Mouse (Mus musculus) megakaryocyte, adult 5-6 weeks (primary cell): Measurements from ENCODE around the gene Meis1. TPM values are rescaled to one million over a fixed set of nuclear protein-coding genes. Genes with fewer than 3 reads are reported as not detected.

Source experiments
- ATAC-seq: 2 replicates; pipeline ENCODE4 v1.8.0; 2016; ENCODE audit warnings: mild to moderate bottlenecking, inconsistent platforms; ENCODE audit not compliant: poor library complexity, severe bottlenecking
- total RNA-seq, 2 experiments: library from RNA; stranded (forward) in 1 of 2; stranded (reverse) in 1 of 2; fragments of 153-499, 151-499 nt in 1 of 2; fragments of 221-1000, 200-1000 nt in 1 of 2; gene quantifications; 2 replicates each; pipeline versions ENCODE4 v1.2.3 to v1.2.4; 2015 to 2017

Gene Meis1
- total RNA-seq, 2 experiments from 2014 or later: 4.2 to 6.0 TPM

DNA sequence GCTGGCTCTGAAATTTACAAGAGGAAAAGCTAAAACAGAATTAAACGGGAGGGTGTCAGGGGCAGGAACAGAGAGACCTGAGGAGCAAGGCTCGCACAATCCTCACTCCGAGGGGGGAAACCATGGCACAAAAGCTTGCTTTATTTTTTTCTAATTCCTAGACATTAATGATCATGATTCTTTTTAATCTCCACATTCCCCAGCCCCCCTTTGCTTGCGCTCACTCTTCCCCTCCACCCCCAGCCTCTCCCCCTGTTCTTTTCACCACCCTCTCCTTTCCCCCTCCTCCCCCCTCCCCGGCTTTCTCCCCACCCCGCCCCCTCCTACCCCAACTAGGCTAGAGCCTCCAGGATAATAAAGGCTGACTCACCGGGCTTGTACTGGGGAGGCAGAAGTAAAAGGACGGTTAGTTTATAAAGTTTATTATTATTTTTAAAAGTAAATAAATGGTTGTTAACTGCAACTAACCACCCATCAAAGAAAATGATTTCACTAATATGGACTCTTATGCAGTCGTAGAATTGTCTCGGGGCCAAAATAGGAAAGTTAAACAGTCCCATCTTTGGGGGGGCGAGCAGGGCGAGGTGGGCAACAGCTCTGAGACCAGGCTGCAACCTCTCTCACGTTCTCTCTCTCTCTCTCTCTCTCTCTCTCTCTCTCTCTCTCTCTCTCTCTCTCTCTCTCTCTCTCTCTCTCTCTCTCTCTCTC is 139.9 kb downstream of the Meis1 start:
- ATAC-seq: no peak

DNA sequence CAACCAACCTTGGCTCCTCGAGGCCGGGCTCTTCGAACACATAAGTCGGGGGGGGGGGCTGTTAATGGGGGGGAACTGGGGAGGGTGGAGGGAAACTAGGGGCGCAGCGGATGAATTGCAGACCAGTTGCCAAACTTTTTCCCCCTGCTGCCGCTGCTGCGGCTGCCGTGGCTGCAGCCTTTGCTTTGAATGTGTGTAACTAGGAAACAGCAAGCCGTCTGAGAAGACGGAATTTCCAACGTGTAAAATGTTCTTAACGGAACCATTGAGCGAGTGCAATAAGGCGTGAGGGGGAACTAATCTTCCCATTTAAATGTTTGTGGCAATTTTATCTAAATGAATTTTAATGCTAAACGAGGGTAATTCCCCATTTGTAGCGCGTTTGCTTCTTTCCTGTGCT is 140.8 kb downstream of the Meis1 start:
- ATAC-seq: no peak; the same call in 1 of the 2 replicates

DNA sequence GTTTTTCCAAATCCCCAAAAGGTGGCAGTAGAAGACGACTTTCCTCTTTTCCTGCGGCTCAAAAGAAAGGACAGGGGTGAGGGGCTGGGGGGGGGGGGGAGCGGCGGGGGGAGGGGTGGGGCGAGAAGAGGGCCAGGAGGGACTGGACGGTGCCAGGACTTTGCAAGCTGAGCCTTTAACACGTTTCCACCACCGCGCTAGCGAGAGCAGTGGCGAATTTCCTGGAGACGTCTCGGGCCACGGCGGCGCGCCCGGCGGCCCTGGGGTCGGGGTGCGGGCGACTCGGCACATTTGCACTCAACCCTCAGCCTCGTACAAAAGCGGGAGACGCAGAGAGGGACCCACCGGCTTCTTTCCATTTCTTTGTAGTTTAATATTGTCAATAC is 141.2 kb downstream of the Meis1 start:
- ATAC-seq: peak; percentile 30; the same call in 1 of the 2 replicates

DNA sequence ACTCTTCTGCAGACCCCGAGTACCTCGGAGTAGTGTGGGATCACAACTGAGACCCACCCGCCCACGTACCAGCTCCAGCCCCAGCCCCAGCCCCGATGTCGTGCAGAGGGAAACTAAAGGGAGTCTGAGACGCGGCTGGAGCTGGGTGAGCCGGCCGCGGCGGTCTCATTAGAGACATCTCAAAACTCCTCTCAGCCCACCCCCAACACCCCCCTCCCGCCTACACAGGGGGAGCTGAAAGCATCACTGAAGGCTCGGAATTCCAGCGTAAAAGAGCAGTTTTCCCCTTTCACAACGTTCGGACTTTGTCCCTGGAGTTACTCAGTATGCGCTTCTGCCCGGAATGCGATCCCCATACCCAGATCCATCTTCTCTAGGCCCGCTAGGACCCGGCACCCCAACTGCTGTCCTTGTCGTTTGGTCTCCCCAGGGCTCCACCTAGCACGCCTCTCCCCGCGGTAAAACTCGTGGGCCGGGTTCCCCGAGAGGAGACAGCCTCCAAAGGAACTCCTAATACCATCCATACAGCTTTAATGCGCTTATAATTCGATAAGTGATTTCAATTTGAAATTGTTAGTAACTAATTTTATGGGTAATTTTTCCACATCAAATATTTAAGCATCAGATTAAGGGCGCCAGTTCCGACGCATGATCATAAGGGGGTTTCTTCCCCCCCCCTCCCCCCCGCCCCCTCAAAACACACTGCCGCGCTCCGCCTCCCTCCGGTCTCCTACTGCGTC is 141.7 kb downstream of the Meis1 start:
- ATAC-seq: no peak

DNA sequence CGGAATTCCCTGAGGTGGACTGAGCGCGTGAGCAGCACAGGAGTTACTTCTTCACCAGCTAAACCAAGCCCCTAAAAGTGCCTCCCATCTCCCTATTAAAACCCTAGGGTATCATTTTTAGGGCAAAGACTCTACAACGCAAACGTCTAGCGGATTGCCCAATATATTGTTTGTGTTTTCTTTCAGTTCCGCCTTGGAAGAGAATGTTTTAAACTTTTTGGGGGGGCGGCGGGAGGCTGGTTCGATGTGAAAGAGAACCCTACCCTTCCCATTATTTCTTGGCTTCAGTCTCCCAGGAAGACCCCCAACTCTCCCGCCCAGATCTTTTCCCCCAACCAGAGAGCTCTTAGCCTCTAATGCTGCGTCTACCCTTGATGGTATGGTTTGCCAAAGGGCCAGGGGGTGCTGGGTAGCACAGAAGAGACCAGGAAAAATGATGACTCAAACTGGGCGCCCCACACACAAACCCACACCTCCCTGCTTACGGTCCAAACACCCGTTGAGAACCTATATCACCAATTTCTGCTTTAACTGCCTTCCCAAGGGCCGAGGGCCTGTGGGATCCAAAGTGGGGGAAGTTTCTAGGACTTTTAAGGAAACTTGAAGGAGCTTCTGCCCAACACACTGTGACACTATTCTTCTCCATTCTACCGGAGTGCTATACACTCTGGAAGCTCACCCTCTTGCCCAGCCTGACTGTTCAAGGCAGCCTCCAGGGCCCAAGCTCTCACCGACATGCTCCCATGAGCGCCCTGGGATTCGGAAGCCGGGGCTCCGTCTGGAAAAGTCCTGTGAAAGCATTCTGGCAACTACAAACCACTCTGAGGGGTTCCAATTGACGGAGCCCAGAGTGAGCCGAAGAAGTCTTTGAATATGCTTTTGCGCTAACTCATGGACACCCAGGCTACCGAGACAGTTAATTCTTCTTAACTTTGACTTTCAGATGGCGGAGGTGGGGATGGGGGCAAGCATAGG is 142.6 kb downstream of the Meis1 start:
- ATAC-seq: peak; percentile 51

DNA sequence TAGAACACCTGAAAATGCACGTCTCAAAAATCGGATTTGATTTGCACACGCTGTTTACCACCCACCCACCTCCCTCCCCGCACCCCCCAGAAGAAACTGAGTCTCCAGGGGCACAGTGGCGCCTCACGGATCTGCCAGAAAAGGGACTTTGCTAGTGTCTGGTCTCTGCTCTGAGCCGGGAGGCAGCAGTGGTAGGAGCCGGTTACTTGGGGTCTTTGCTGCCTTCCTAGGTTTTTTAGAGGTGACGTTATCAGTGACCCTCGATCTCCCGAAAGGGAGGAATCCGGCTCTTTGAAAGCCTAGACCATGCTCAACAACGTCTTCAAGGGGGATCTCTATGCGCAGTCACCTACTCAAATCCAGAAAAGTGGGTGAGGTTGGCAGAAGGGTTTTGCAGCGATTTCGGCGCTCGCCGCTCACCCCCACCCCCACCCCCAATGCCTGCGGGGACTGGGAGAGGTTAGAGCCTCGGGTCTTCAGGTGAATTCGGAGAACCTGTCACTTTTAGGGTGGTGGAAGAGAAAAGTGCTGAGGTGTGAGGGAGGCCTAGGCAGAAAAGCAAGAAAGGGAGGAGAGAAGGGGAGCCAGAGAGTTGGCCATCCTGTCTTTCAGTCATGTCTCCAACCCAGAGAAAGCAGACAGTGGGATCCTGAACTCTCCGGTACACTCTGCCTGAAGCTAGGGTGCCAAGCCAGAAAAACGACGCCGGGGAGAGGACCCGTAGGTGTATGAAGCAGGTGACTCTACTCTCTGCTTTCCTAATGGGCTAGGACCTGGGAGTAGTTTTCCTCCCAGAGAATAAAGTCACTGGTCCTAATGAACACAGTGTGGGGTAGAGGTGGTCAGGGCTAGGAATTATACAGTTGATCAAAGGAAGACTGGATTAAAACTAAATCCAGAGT is 143.5 kb downstream of the Meis1 start:
- ATAC-seq: 0 out of 2 replicates have a peak, but pooled peaks have one; percentile 1

DNA sequence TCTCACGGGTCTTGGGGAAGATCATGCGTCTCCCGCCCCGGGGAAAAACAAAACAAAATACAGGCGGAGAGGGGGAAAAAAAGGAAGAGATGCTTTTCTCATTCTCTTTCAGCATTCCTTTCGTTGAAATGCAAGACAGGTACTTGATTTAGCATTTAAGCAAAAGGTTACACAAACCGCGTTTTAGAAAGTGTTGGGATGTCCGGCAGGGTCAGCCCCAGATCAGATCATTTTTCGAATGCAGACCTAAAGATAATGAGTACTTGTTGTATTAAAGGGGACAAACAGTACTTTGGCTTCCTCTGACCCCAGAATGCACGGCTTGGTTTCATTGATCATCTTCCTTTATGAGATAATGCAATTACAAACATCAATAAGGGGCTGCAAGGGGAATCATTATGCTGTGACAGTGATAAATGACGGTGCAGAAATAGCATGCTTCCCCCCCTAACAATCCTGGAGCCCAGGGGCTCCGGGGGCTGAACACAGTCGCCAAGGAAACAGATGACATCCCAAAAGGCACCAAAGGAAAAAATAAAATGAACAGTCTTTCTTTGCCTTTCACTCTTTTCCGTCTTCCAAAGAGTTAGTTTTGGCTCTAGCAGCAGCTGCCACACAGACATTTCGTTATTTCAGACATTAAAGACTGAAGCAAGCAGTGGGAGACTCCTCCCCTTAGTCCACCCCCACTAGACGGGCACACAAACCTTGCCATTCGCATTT is 144.3 kb downstream of the Meis1 start:
- no peak for ATAC-seq

DNA sequence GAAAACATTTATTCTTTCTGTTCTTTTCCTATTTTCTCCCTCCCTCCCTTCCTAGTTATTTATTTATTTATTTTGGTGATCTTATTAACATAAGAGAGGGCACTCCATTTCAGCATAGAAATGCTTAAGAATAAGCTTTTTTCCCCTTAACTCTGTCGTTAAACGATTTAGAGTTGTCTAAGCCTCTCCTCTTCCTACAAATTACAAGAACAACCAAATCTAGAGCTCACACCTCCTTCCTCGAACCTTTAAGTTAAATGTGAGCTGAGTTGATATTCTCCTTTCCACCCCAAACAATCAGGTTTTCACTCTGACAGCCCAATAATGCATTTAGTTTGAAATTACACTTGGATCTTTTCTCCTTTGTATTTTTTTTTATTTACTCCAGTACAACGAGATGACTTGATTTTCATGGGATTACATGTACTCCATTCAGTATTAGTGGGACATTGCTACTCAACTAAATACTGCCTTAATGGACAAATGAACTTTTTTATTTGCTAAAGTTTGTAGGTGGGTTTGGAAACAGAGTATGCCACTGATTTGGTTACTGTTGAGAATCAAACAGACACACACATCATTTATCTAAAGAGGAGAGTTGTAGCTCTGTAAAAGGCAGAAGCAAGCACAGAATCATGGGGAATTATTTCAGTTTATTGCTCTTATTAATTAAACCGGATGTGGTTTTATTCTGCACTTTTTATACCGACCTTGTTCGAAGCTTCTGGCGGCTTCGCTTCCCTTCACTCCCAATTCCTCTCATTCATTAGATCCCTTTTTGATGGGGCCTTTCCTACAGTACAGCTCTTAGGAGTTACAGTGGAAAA is 145.1 kb downstream of the Meis1 start:
- ATAC-seq: no peak

DNA sequence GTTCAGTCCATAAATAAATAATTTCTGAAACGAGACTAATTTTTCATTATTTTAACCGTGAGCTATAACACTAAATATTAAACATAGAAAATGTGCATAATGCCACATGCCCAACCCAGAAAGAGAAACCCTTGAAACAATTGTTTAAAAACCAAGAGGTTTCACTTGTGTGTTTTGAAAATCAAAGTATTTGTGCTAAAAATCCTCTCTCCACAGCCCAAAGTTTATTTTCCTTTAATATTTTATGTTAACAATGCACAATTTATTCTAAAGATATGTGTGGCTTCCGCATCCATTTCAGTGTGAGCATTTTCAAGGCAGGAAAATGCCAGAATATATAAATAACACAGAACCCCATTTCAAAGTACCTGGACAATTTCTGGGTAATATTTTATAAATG is 146.0 kb downstream of the Meis1 start:
- ATAC-seq: no peak

DNA sequence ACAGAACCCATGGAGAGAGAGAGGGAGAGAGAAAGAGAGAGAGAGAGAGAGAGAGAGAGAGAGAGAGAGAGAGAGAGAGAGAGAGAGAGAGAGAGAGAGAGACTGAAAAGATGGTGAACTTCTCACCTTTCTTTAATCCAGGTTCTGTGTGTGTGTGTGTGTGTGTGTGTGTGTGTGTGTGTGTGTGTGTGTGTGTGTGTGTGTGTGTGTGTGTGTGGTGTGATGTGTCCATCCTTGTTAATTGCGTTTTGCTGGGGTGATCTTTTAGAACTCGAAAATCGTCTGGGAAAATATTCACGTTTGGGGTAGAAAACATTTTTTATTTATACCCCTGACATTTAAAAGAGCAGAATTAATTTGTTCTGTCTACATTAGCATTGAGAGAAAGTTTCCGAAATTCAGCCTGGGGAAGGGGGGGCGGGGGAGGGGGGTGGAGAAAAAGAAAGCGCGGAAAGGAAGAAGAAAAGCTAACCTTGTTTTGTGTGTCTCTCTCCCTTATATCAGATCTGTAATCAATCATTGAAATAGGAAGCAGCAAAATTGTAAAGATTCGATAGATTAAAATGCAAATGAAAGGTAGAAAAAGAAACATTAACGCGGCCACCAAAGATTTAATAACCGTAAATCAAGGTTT is 146.6 kb downstream of the Meis1 start:
- ATAC-seq: no peak

DNA sequence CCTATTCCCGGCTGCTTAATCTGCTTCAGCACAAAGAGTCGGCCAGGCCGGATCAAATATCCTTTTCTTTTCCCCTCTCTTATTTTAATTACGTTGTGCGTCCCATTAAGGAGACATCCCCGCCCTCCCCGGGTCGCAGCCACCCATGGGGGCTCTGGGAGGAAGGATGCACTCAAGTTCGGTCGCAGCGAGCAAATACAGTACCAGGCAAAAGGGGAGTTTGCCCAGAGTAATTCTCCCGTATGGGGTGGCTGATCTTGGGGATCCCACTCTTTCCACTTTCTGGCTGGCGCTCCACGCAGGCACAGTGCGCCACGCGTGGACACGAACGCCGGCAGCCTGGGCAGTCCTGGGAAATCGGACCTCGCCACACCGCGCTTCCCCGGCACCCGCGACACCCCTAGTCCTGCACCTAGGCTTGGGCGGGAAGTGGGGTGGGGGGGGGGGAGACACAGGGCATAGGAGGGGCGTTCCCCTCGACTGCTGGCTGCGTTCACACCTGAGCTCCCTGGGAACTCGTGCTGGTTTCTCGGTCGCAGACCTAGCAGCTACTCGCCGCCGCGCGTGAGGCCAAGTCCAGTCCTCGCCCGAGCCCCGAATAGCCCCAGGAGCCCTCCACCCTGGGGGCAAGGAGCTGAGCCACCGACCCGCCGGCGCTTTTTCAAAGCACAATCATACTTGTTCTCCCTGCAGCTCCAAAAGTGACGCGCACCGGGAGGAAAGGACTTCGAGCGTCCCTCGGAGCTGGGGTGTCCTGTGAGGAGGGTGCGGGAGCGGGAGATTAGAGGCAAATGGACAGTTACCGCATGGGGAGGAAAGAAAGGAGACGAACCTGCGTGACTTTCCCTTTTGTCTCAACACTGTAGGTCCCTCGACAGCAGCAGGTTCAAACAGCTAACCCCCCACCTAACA is 147.4 kb downstream of the Meis1 start:
- ATAC-seq: peak; percentile 11; the same call in 1 of the 2 replicates

DNA sequence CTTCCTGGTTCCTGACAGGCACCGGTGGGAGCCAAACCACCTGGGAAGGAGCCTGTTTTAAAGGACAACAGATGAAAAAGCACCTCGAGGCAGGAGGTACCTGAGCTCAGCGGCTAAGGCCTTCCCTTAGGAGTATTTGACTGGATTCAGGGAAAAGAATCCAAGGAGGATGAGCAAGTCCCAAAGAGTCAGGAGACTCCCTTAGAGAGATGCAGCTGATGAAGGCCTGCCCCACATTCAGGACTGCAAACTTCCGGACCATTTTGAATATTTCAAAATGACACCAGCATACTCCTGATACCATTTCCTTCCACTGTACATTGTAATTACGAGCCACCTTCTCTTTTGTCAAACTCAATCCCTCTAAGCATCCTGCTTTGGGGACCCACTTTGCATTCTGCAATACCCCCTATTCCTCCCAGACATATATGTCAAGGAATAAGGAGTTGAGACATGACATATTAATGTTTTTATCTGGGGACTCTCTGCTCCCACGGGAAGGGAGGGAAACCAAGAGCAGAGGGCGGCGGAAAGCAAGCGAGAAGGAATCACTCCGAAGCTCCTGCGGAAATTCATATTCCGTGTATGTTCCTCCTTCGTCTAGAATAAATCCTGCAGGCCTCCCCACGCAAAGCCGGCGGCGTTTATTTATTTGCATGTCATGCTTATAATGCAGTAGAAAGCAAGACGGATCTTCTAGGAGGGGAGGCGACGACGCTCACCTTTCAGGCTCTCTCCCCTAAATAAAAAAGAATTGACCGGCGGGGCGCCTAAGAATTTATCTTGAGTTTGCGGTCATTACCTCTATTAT is 148.5 kb downstream of the Meis1 start:
- no peak for ATAC-seq

DNA sequence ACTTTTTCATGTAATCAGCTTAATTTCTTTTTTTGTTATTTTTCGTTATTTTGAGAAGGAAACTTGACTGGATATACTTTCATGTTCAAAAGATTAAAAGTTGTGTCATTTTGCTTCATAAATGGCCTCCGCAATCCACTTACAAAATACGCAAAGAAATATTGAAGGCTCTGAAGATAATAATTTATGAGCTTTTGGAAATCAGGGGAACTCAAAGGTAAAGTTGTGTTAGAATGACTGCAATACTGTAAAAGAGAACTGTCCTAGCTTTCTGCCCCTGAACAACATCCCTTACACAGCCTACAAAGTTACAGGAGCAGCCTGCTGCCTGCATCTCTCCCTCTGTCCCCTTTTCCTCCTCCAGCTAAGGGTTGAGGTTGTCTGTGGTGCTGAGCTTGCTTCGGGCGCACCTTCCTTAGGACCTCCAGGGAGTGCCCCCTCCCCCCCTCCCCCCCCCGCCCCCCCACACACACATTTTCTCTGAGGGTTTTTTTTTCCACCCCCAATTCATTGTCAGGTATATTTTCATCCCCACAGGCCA is 149.3 kb downstream of the Meis1 start:
- no peak for ATAC-seq

DNA sequence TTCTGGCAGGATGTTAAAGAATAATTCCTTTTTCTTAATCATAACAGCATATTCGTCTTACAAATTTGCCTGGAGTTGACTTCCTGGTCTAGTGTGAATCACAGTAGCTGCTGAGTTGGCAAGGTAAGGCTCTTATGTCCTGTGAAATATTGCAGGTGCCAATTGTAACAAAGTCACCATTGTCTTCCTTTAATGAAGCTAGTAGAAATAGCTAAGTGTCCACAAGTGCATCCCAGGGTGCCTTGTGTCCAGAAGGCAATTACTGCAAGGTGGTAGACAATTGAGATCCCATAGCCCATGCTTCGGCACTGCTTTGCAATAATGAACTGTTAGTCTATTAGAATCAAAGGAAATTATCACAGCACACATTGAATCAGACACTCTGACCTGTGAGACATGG is 151.1 kb downstream of the Meis1 start:
- ATAC-seq: no peak

DNA sequence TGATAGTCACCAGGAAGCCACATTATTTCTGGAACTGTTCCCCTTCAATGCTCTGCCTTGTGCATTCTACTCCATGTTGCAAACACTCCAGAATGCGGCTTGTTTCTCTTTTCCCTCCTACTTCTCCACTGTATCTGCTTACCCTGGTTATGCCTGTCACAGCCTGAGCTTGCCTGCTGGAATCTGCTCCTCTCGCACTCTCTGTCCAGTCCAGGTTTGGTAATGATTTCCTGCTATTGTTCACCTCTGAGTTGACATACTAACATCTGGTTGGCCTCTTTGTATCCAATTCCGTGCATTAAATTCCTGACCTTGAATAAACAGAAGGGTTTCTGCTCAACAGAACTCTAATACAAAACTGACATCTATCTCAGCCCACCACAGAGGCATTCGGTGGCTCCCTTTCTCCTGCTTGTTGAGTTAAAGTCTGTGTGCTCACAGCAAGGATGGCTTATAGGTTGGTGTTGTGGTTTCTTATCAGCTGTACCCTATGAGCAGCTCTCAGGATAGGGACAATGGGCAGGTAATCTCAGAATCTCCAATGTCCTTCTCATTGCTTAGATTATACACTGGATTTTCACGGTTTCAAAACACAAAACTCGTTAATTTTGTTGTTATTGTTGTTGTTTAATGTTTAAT is 152.5 kb downstream of the Meis1 start:
- ATAC-seq: no peak

DNA sequence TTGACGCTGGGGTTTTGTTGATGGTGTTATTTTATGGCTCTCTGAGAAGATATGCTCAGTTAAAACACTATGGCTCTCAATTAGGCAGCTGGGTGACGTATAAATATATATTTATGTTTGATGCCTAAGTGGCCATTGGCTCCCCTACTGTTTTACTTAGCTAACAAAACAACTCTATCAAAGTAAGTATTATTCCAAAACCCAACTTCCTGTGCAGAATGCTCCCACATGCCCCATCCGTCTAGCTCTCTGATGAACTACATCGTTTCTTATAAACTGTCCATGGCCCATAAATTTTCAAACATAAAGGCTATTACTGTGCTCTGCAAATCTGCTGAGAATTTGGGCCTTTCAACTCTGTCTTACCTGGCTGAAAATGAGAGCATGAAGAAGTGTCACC is 168.0 kb downstream of the Meis1 start:
- ATAC-seq: no peak
